Mouse (Mus musculus) forebrain, embryonic 15.5 days (tissue): ENCODE results near the gene Speg. TPM values are rescaled to one million over a fixed set of nuclear protein-coding genes. Genes with fewer than 3 reads are reported as not detected.
A peak's percentile ranks its signal among the peaks of the same experiment; 100 is the strongest.

Experiments
- ATAC-seq: fragments of 200-750 bp; cut with Nextera tagmentation; replicated peaks from 2 replicates; pipeline ENCODE4 v1.8.0; 2017; ENCODE audit warnings: mild to moderate bottlenecking, moderate TSS enrichment, moderate library complexity
- H3K27ac ChIP-seq: fragments of 300-500 bp; sonication (generic); replicated peaks from 2 replicates; pipeline ENCODE4 v1.5.1; 2015; ENCODE audit warnings: mild to moderate bottlenecking, inconsistent platforms
- H3K27me3 ChIP-seq: fragments of 300-500 bp; sonication (generic); 2 replicates; pipeline ENCODE4 v1.6.1; 2015; ENCODE audit warnings: inconsistent platforms
- H3K36me3 ChIP-seq: fragments of 300-500 bp; sonication (generic); 2 replicates; pipeline ENCODE4 v1.6.1; 2015; ENCODE audit warnings: mild to moderate bottlenecking, inconsistent platforms
- H3K4me1 ChIP-seq: fragments of 300-500 bp; sonication (generic); 2 replicates; pipeline ENCODE4 v1.6.1; 2015; ENCODE audit warnings: inconsistent platforms
- H3K4me2 ChIP-seq: fragments of 300-500 bp; sonication (generic); replicated peaks from 2 replicates; pipeline ENCODE4 v1.6.1; 2015; ENCODE audit warnings: mild to moderate bottlenecking, inconsistent platforms
- H3K4me3 ChIP-seq: fragments of 300-500 bp; sonication (generic); 2 replicates; pipeline ENCODE4 v1.5.1; 2015; ENCODE audit warnings: mild to moderate bottlenecking, inconsistent platforms
- H3K9ac ChIP-seq: fragments of 300-500 bp; sonication (generic); replicated peaks from 2 replicates; pipeline ENCODE4 v1.6.1; 2015; ENCODE audit warnings: mild to moderate bottlenecking, inconsistent platforms
- H3K9me3 ChIP-seq: fragments of 300-500 bp; sonication (generic); 2 replicates; pipeline ENCODE4 v1.6.1; 2016; ENCODE audit warnings: inconsistent platforms
- WGBS: fragments of 180-500 bp; shearing (Covaris S2); methylation state at CpG from one replicate; pipeline ENCODE4 v1.1.7; 2015; ENCODE audit warnings: mixed read lengths; 5-methylcytosine and 5-hydroxymethylcytosine counted together
- polyA plus RNA-seq: library from polyadenylated mRNA; unstranded; fragments of >200 nt; fragmentation: Nextera tagmentation; extraction: Ambion mirVana; gene quantifications from 2 replicates; pipeline ENCODE4 v1.2.1, GENCODE M21; 2015

Gene Speg
- polyA plus RNA-seq, 1 experiment from 2014 or later = 11.4 TPM

GRCm38 (mm10) chr1:75347279-75347678, 27.8 kb upstream of the Speg start:
- ATAC-seq = no peak
- Histone ChIP-seq H3K4me1 (peaks cover 6% of the 10 kb centered on the region; the same call in 1 of the 2 replicates), H3K27me3 (no peaks in the 10 kb centered on the region), H3K4me3 (no peak overlapping the region), H3K4me2 (no peak overlapping the region), H3K27ac (no peak overlapping the region), H3K9me3 (no peaks in the 10 kb centered on the region), H3K36me3 (no peaks in the 10 kb centered on the region), H3K9ac (no peak overlapping the region)
- WGBS = 92% methylated on average over 5 of the region's 5 CpGs

- Histone ChIP-seq H3K4me3 (no peak overlapping the region), H3K27ac (no peak overlapping the region), H3K4me1 (peaks cover 5% of the 10 kb centered on the region; the same call in 1 of the 2 replicates), H3K27me3 (no peaks in the 10 kb centered on the region), H3K36me3 (no peaks in the 10 kb centered on the region), H3K4me2 (no peak overlapping the region), H3K9me3 (no peaks in the 10 kb centered on the region), H3K9ac (no peak overlapping the region)
- 42% methylated on average over 5 of the region's 5 CpGs for WGBS
- no peak for ATAC-seq
Measured at GRCm38 (mm10) chr1:75349275-75349674, 25.8 kb upstream of the Speg start.

- peaks cover 9% of the 10 kb centered on the region for H3K4me1 ChIP-seq
- no peaks in the 10 kb centered on the region for H3K9me3 ChIP-seq
- no peak overlapping the region for H3K4me3 ChIP-seq
- no peaks in the 10 kb centered on the region for H3K36me3 ChIP-seq
- H3K27ac ChIP-seq = no peak overlapping the region
- no peak overlapping the region for H3K9ac ChIP-seq
- H3K4me2 ChIP-seq = no peak overlapping the region
- ATAC-seq = no peak
- WGBS = 70% methylated on average over 7 of the region's 7 CpGs
- peaks cover 29% of the 10 kb centered on the region for H3K27me3 ChIP-seq
Measured at GRCm38 (mm10) chr1:75357261-75357660, 17.8 kb upstream of the Speg start.

DNA sequence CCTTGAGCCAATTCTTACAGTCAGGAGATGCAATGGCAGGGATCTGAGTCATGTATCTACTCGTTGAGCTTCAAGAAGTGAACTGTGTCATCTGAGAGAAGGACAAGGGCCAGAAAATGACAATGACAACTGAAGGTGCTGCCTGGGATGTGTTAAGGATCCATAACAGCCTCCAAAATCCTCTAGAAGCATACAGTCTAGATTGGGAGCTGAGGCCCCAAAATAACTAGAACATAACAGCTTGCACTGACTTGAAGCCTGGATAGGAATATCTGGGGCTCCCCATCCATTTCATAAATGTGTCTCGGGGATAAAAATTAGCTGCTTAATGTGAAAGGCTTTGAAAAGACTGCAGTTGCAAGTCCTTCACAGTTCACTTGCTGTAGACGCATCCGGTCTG, 17.1 kb upstream of the Speg start:
- WGBS = 94% methylated on average over 4 of the region's 4 CpGs
- Histone ChIP-seq H3K4me1 (peaks cover 9% of the 10 kb centered on the region), H3K9ac (no peak overlapping the region), H3K4me3 (no peak overlapping the region), H3K9me3 (no peaks in the 10 kb centered on the region), H3K4me2 (no peak overlapping the region), H3K36me3 (no peaks in the 10 kb centered on the region), H3K27ac (no peak overlapping the region), H3K27me3 (peaks cover 33% of the 10 kb centered on the region)
- ATAC-seq = no peak

DNA sequence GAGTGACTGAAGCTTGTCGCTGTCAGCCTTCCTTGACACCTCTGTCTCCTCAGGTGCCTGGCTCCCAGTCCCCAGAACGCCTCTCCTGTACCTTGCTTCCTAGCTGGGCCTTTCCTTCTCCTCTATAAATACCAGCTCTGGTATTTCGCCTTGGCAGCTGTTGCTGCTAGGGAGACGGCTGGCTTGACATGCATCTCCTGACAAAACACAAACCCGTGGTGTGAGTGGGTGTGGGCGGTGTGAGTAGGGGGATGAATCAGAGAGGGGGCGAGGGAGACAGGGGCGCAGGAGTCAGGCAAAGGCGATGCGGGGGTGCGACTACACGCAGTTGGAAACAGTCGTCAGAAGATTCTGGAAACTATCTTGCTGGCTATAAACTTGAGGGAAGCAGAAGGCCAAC, 15.8 kb upstream of the Speg start:
- Histone ChIP-seq H3K27me3 (peaks cover 37% of the 10 kb centered on the region), H3K9me3 (no peaks in the 10 kb centered on the region), H3K27ac (no peak overlapping the region), H3K4me1 (peaks cover 9% of the 10 kb centered on the region), H3K4me3 (no peak overlapping the region), H3K36me3 (no peaks in the 10 kb centered on the region), H3K4me2 (no peak overlapping the region), H3K9ac (no peak overlapping the region)
- ATAC-seq = no peak
- 75% methylated on average over 13 of the region's 13 CpGs for WGBS

DNA sequence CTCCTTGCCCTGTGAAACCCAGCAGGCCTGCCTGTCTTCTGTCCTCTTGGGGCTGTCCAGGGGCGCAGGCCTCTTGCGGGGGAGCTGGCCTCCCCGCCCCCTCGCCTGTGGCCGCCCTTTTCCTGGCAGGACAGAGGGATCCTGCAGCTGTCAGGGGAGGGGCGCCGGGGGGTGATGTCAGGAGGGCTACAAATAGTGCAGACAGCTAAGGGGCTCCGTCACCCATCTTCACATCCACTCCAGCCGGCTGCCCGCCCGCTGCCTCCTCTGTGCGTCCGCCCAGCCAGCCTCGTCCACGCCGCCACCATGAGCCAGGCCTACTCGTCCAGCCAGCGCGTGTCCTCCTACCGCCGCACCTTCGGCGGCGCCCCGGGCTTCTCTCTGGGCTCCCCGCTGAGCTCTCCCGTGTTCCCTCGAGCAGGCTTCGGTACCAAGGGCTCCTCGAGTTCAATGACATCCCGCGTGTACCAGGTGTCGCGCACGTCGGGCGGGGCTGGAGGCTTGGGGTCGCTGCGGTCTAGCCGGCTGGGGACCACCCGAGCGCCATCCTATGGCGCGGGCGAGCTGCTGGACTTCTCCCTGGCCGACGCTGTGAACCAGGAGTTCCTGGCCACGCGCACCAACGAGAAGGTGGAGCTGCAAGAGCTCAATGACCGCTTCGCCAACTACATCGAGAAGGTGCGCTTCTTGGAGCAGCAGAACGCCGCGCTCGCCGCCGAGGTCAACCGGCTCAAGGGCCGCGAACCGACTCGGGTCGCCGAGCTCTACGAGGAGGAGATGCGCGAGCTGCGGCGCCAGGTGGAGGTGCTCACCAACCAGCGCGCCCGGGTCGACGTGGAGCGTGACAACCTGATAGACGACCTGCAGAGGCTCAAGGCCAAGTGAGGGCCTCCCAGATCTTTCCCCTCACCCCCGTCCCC, 14.7 kb upstream of the Speg start, which contains the start of gene Des:
Gene Des (plus strand): TSS at position 218 of the 920 bp plus-strand sequence.
- H3K4me3 ChIP-seq = peak within 1 kb of the TSS; percentile 26
- peaks cover 37% of the 10 kb centered on the region for H3K27me3 ChIP-seq
- no peaks in the 10 kb centered on the region for H3K36me3 ChIP-seq
- H3K4me1 ChIP-seq = peaks cover 10% of the 10 kb centered on the region
- no peak within 1 kb of the TSS; the same call in 1 of the 2 replicates for H3K9ac ChIP-seq
- no peak within 1 kb of the TSS for H3K27ac ChIP-seq
- WGBS = 1% methylated on average over 80 of the region's 80 CpGs
- ATAC-seq = peak; percentile 61; the same call in 1 of the 2 replicates
- no peaks in the 10 kb centered on the region for H3K9me3 ChIP-seq
- H3K4me2 ChIP-seq = peak within 1 kb of the TSS; percentile 33

GRCm38 (mm10) chr1:75361123-75361522, 14.0 kb upstream of the Speg start:
- Histone ChIP-seq H3K27me3 (peaks cover 37% of the 10 kb centered on the region), H3K9me3 (no peaks in the 10 kb centered on the region), H3K4me2 (no peak overlapping the region)

GRCm38 (mm10) chr1:75361750-75362149, 13.3 kb upstream of the Speg start:
- H3K9ac ChIP-seq = no peak overlapping the region
- no peaks in the 10 kb centered on the region for H3K9me3 ChIP-seq
- ATAC-seq = no peak
- 45% methylated on average over 4 of the region's 4 CpGs for WGBS
- no peak overlapping the region for H3K4me2 ChIP-seq
- H3K27me3 ChIP-seq = peaks cover 37% of the 10 kb centered on the region
- no peak overlapping the region for H3K4me3 ChIP-seq
- peaks cover 19% of the 10 kb centered on the region for H3K4me1 ChIP-seq
- no peak overlapping the region for H3K27ac ChIP-seq
- no peaks in the 10 kb centered on the region for H3K36me3 ChIP-seq

More at GRCm38 (mm10) chr1:75361123-75361522, 14.0 kb upstream of the Speg start:
- Histone ChIP-seq H3K4me1 (peaks cover 17% of the 10 kb centered on the region), H3K4me3 (no peak overlapping the region), H3K9ac (no peak overlapping the region), H3K27ac (no peak overlapping the region), H3K36me3 (no peaks in the 10 kb centered on the region)
- ATAC-seq = no peak
- 53% methylated on average over 4 of the region's 4 CpGs for WGBS

DNA sequence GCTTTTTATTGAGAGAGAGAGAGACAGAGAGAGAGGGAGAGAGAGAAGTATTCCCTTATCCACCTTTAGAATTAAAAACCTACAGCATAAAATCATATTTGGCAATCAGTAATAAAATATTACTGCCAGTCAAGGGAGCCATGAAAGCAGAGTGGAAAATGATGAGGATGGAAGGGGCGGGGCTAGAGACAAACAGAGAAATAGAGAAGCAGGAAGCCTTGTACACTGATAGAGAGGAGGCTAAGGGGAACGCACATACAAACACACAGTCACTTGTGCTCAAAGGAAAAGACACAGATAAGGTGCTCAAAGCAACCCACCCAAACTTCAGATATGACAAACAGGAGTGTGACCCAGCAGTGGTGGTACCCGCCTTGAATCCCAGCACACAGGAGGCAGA, 11.2 kb upstream of the Speg start:
- no peak overlapping the region for H3K9ac ChIP-seq
- no peak for ATAC-seq
- peaks cover 33% of the 10 kb centered on the region for H3K27me3 ChIP-seq
- H3K27ac ChIP-seq = no peak overlapping the region
- 85% methylated on average over 3 of the region's 3 CpGs for WGBS
- H3K36me3 ChIP-seq = no peaks in the 10 kb centered on the region
- no peak overlapping the region for H3K4me3 ChIP-seq
- no peak overlapping the region for H3K4me2 ChIP-seq
- H3K4me1 ChIP-seq = peaks cover 19% of the 10 kb centered on the region
- H3K9me3 ChIP-seq = no peaks in the 10 kb centered on the region

DNA sequence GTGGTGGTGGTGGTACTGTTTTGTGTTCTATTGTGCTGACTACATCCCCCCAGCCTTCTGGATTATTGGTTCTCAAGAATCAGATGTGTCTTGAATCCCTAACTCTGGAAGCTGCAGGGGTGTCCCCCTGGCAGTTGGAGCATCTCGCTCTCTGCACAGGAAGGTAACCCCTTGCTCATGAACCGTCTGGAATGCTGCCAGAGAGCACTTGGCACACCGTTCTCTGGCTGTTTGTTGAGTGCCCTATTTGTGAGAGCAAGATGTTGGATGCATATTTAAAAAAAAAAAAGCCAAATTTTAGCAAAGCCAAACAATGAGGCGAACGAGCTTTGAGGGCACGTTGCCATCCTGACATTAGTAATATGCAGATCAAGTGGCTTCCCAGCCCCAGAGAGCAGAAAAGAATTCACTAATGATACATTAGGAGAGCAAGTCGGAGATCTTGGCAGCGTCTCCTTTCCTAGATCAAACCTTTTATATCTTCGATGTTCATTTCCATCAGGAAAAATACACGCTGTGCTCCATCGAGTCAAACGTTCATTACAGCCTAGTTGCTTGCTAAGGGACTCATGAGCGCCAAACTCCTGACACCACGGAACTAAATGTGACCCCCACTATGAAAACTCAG, 9.5 kb upstream of the Speg start:
- Histone ChIP-seq H3K4me3 (no peak overlapping the region), H3K4me1 (peaks cover 12% of the 10 kb centered on the region), H3K9me3 (no peaks in the 10 kb centered on the region), H3K9ac (no peak overlapping the region), H3K27me3 (peaks cover 19% of the 10 kb centered on the region; the same call in 1 of the 2 replicates), H3K36me3 (no peaks in the 10 kb centered on the region), H3K27ac (0 out of 2 replicates have a peak overlapping the region, but pooled peaks have one; percentile 19), H3K4me2 (no peak overlapping the region)
- 27% methylated on average over 14 of the region's 14 CpGs for WGBS
- no peak for ATAC-seq

GRCm38 (mm10) chr1:75369360-75369983, 5.6 kb upstream of the Speg start:
- WGBS = 47% methylated on average over 25 of the region's 25 CpGs

More at GRCm38 (mm10) chr1:75369360-75369983, 5.6 kb upstream of the Speg start:
- Histone ChIP-seq H3K27ac (no peak overlapping the region), H3K9ac (no peak overlapping the region), H3K4me1 (peaks cover 15% of the 10 kb centered on the region), H3K9me3 (no peaks in the 10 kb centered on the region), H3K27me3 (peaks cover 4% of the 10 kb centered on the region), H3K36me3 (no peaks in the 10 kb centered on the region), H3K4me2 (no peak overlapping the region), H3K4me3 (no peak overlapping the region)
- no peak for ATAC-seq
